Mouse (Mus musculus) yolk sac, embryonic 10.5 days (tissue): ENCODE measurements around the gene Rec114.

ENCODE experiments used
- DNase-seq: peaks from one replicate; pipeline ENCODE4 v3.0.0-alpha.2; 2017; ENCODE audit warnings: low spot score

The Rec114 gene

DNA sequence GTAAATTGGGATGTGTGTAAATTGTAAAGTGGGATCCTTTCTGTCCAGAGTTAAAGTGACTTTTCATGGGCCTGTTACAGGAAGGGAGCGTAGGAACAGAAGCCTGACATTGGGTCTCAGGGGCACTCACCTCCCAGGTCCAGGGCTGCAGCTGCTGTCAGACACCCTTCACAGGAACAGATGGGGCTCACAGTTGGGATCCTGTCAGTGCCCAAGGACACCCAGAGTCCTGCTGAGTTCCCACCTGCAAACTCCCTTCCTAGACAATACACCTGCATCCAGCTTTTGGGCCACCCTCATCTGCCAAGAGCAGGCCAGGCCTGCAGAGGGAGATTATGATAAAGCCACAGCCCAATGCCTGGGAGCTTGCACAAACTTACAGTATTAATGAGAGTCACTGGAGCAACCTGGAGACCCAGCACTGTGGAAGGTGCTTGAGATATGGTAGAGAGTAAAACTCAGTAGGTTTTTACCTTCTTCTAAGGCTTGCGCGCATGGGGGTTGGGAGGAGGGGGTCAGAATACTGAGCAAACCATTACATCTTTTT lies at the start of gene Rec114:
Gene Rec114 (minus strand): TSS at position 263 of the 547 bp plus-strand sequence.
- DNase-seq: no peak

DNA sequence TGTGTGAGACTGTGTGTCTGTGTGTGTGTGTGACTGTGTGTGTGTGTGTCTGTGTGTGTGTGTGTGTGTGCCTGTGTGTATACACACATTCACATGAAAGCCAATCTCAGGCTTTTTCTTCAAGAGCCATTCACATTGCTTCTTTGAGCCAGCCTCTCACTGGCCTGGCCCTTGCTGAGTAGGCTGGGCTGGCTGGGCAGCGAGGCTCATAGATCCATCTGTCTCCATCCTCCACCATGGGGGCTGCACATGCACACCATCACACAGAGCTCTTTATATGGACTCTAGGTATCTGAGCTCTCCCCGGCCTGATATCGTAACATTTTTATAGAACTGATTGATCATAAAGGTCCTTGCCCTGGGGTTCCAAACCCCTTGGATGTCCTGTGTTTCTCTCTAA lies 45.7 kb upstream of the Rec114 start:
- DNase-seq: no peak

DNA sequence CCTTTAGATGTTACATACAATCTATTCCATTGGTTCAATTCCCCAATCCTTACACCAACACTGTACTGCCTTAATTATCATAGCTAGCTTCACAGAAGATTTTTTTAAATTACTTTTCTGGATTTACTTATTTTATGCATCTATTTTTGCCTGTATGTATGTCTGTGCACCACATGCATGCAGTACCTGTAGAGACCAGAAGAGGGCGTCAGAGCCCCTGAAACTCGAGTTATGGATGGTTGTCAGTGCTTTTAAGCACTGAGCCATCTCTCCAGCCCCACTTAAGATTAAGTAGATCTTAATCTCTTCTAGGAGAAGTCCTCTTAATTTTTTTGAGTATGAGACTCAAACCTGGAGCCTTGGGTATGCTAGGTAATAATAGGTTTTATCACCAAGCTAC lies 31.6 kb upstream of the Rec114 start:
- no peak for DNase-seq

DNA sequence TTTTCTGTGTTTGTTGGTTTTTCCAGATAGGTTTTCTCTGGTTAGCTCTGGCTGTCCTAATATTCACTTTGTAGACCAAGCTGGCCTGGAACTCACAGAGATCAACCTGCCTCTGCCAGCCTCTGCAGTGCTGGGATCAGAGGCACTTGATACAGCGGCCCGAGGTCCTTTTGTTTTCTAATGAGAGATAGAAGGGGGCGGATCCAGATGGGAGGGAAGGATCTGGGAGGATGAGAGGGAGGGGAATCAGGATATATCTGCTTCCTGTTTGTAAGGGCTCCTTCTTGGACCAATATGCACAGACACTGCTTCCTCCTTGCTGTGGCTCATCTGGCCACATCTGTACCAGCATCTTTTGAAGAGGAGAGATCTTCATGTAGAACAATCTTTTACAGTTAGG lies 31.0 kb upstream of the Rec114 start:
- no peak for DNase-seq

DNA sequence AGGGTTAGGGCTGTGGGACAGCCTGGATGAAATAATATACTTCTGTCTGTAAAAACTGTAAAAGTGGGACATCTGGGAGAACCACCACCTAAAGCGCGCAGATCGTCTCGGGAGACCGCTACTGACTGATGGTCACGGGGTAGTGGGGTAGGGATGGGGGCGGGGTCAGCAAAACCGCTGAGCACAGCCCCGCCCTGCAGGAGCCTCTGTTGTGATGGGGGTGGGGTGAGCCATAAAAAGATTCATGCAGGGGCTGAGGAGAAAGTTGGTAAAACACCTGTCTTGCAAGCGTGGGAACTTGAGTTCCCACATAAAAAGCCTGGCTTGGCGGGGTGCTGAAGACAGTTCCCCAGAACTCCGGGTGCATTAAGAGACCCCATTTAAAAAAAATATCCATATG lies 26.2 kb upstream of the Rec114 start:
- DNase-seq: no peak

DNA sequence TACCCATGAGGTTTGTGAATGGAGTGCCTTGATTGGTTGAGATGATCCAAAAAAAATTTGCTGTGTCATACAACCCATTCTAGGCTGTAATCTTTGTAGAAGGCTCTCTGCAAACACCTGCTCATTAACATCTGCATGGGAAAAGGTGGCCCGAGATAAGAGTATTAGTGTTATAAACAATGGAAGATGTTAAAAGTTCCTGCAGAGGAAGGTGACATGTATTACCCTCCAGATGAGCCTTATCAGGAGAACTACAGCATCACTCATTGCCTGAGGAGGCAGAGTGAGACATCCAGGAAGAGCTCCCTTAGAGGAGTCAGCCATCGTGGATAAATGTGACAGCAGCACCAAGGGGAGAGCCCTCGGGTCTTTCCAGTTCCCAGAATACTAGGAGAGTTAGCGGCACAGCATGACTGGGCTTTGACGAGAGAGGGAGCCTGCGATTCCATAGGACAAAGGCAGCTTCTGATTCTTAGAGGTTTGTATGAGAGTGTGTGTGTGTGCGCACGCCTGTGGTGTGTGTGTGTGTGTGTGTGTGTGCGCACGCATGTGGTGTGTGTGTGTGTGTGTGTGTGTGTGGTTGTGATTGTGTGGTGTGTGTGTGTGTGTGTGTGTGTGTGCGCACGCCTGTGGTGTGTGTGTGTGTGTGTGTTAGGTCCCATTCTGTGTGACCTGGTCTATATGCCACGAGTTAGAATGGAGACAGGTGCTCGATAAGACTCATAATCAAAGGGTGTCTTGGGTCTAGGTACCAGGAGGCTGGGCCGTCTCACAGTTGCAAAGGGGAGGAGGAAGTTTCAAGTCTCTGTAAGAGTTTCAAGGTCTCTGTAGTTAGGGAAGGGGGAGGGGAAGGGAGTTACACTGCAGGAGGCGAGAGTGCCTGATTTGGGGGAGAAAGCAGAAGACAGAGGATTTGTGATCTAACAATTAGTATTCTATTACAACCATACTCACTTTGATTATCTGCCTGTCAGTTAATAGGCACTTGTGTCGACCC lies 23.5 kb upstream of the Rec114 start:
- peak; percentile 3 for DNase-seq

DNA sequence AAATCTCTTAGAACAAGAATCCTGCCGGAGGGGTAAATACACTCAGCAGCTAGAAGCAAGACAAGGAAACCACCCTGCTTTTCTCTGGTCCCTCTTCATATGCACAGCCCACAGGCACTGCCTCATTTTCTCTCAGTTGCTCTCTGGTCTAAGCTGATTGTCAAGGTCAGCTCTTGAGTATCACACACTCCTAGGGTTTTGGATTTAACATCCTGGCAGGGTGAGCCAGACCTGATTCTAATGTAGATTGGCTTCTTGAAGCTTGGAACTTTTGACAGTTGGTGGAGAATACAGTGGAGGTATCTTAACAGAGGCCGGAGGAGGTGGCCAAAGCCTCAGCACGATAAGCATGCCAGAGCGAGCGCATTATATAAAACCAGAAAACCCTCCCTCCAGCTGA lies 20.6 kb upstream of the Rec114 start:
- no peak for DNase-seq

DNA sequence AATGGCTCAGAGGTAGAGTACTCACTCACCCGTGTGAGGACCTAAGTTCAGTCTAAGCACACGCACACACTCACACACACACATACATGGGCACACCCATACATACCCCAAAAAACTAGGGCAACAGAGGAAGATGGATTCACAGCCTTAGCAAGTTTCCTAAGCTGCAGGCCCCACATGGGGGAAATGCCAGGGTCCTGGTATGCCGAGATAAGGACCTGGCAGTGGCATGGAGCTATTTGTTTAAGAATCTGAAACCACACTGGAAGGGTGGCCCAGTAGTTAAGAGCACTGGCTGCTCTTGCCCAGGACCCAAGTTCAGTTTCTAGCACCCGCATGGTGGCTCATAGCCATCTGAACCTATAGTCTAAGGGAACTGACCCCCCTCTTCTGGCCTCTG lies 19.4 kb upstream of the Rec114 start:
- no peak for DNase-seq

DNA sequence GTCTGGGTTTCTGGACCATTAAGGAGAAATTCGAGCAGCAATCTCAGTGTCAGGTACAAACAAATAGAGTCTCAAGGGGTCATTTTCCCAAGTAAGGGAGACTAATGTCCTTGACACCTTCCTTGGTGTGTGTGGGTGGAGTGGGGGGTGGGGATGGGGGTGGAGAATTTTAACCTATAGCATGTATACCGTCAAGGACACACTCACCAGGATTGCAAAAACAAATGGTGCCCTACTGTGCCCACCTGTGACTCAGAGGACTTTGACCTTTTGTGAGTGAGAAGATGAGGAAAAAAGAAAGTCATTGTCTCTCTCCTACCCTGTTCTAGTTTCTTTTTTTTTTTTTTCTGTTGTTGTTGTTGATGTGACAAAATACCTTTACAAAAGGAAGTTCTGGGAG lies 18.3 kb upstream of the Rec114 start:
- DNase-seq: no peak

DNA sequence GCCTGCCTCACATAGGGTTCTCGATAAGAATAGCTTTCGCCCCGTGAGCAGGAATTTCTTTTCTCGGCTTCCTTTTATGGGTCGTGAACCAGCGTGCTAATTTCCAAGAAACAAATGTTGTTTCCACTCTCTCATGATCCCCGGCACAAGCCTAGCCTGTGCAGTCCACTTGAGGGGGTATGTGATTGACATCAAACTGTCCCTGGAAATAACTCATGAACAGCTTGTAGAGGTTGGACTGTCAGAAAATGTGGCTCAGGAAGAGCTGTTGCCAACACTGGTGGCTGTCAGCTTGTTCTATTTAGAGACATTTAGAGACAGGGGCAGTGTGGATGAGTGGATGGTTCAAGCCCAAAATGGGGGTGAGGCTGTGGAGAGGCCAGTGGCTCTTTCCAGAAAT lies 15.0 kb upstream of the Rec114 start:
- DNase-seq: no peak

DNA sequence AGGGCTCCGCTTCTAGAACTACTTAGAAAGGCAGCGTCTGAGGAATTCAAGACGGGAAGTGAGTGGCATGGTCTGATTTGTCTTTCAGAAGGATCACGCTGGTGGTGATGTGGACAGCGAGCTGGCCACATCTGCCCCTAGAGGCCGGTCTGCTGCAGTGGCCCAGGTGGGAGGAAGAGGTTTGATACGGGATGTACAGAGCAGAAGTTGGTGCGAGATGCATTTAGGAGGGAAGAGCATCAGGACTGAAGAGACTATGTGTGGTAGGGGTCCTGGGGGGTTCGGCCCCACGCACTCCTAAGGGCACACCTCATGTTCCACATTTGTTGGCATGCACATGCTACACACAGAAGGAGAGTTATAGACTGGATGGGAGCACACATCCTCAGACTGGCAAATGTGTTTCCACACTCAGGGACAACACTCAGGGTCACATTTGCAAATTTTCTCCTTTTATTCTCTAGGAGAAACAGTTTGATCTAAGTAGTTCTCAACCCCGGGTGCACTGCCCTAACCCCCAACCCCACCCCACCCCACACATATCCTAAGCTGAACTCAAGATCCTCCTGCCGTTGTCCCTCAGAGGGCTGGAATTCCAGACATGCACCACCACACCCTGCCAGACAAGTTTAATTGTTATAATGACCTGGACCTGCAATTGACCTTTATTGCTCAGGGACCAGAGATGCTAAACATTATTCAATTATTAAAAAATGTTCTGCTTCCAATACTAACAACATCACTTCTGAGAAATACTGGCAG lies 12.8 kb upstream of the Rec114 start:
- DNase-seq: no peak

DNA sequence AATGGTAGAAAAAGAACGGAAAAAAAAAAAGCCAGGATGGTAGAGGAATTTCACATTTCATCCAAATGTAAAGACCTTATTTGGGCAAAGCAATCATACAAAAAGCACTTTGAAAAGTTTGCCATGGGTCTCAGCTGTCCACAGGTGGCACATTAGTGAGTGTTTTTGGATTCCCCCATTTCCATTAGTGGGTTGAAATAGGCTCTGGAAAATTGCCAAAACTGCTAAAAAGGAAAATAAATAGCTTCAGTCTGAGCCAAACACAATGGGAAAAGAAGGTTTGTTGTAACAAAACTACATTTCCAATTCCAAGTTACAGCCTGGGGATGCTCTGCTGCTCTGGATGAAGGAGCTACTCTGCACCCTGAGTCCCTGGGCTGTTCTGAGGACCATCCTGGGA lies 9.8 kb upstream of the Rec114 start:
- DNase-seq: no peak

DNA sequence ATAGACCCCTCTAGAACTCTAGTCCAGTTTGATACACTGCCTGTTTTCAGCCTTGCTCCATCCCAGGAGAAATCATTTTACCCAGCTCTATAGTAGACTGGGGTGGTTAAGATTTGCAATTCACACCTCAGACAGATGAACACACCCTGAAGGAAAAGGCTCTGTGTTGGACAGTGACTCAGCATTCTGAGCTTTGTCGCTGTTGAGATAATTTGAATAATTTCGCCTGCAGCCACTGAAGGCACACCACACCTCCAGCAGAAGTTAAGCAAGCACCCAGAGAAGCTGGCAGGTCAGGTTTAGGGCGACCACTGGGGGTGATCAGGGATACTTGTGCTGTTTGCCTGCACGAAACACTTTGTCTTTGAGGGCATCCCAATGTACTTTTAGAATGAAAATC lies 4.4 kb upstream of the Rec114 start:
- no peak for DNase-seq

DNA sequence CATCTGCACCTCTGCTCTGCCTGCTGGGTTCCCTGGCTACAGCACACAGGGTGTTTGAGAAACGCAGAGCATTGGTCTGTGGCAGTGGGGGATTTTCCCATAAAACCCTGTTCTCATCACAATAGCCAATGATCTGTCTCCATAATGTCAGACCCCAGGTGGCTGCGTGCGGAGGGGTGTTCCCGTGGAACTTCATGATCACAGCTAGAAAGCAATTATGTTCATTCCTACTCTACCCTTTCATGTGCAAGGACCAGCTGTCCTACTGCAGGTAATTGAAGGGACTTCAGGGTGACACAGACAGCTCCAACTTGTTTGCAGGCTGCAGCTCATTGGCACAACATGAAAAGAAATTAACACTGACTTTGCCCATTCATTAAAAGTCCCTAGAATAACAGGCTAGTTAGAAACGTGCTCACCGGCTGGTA lies 3.6 kb upstream of the Rec114 start:
- no peak for DNase-seq

DNA sequence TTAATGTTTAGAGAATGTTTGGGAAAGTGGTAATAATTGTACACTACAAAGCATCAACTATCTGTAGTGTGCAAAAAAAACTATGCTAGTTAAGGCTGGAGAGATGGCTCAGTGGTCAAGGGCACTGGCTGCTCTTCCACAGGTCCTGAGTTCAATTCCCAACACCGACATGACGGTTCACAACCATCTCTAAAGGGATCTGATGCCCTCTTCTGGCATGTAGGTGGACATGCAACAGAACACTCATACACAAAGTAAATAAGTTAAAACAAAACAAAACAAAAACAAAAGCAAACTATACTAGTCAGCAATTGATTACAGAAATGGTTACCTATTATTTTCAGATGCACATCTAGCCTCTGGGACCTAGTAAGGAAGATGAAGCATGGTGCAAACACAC lies 1.1 kb downstream of the Rec114 start:
- DNase-seq: no peak

DNA sequence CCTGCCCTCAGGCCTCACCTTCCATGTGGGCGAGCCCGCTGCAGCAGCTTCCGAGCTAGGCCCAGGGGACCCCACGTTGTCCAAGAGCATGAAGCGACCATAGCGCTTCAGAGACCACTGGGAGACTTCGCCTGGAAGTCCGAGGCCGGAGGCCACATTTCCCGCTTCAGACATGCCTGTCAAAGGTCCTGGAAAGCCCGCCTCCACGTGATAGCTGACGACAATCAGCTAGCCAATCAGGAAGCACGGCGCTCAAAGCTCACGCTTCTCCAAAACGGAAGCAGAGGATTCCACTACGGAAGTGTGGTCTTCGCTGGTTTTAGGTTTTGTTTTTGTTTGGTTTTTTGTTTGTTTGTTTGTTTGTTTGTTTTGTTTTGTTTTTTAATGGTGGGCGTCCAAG lies 2.4 kb downstream of the Rec114 start:
- DNase-seq: no peak

DNA sequence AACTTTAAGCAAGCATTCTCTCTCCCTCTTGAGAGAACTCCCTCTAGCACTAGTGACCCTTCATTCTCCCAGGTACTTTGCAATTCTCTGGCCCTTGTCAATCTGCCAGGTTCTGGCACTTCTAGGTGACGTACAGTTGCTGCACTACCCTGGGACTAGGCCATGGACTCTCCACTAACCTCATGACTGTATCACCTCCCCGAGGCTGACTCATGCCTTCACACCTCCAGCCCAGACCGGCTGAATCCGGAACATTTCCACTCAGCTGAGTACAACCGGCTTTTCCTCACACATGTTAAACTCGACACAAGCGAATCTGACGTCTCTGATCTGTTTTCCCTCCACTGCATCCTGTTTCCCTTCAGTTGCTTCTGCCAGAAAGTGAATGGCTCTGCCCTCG lies 4.0 kb downstream of the Rec114 start:
- DNase-seq: no peak

DNA sequence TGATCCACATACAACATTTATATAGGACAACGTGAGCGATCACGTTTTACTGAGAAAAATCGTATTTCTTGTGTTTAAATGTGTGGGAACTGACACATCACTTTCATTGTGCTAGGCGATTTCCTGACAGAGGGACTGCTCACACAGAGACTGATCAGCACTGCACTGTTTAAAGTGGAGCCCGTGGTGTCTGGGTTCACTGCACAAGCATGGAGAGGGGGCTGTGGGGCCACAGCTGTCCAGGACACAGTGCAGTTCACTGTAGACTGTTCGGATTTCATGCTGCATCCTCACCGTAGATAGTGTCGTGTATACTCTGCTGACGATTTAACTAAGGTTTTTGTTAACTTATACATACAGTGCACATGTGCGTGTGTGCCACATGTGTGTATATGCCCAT lies 20.6 kb downstream of the Rec114 start:
- no peak for DNase-seq

DNA sequence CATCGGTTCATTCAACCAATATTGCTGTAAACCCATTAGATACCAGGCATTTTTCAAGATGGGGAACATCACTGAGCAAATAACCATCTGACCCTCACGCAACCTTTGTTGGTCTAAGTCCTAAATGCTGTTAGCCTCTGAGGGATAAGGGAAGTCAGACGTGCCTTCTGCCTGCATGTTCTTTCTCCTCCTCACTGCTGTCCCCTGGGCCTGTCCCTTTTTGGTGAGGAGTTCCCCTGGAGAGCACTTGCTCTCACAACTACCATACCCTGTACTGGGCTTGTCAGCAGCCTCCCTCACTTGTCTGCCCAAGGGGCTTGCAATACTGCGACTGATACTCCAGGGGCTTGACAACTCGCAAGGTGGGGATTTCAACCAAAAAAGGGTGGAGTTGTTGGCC lies 21.6 kb downstream of the Rec114 start:
- no peak for DNase-seq

DNA sequence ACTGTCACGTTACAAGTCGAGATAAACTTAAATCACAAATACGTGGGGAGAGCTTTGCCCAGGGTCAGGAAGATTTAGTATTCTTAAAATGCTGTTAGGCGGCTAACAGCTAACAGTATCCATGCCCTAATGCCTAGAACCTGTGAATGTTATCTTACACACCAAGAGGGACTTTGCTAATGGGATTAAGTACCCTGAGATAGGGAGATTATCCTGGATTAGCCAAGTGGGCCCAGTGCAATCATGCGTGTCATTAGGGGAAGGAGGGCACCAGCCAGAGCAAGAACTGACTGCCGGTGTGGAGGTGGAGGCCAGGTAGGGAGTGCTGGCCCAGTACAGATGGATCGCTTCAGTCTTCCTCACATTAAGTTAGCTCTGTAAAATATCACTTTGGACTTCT lies 22.7 kb downstream of the Rec114 start:
- no peak for DNase-seq

DNA sequence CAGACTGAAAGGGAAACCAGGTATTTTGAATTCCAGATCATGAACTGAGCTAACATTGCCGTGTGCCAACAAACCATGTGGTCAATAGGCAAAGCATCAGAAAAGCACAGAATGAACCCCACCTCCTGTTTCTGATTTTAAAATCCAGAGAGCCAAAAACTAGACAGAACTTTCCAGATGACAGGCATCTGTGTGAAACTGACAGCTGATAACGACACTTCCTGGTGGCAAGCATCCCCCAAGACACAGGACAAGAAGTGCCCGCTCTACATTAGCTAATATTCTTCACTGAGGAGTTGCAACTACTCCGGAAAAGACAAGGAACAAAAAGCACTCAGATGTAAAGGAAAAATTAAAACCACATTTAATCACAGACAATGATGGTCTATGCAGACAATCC lies 23.6 kb downstream of the Rec114 start:
- DNase-seq: no peak

DNA sequence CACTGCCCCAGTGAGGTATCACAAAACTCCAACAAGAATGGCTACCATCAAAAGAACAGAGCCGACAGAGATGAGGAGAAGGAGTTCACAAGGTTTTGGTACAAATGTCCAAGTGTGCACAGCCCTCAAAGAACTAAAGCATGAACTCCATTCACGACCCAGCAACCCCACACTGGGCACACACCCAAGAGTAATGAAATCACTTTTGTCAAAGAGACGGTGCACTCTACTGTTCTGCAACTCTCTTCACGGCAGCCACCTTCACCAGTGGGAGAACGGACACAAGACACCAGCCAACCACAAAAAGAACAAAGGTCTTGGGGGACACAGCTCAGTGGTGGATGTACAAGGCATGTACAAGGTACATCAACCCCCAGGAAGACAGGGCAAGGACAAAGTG lies 24.3 kb downstream of the Rec114 start:
- no peak for DNase-seq

DNA sequence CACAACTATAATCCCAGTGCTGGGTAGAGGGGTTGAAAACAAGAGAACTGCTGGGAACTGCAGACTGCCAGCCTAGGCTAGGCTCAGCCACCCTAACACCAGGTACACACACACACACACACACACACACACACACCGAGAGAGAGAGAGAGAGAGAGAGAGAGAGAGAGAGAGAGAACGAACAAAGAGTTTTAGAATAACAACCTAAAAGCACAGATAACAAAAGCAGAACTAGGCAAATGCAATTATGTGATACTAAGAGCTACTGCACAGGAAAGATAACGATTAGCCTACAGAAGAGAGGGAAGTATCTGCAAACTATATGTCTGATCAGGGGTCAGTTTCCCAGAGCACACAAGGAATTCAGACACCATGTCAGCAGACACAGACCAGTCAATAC lies 24.8 kb downstream of the Rec114 start:
- DNase-seq: no peak
